Mouse (Mus musculus) limb, embryonic 14.5 days (tissue): ENCODE data around the gene Faah. TPM values are rescaled to one million over a fixed set of nuclear protein-coding genes. Genes with fewer than 3 reads are reported as not detected.

Experiments
- ATAC-seq: fragments of 200-750 bp; cut with Nextera tagmentation; 2 replicates; pipeline ENCODE4 v1.8.0; 2017; ENCODE audit warnings: low read depth, moderate number of reproducible peaks, moderate TSS enrichment; ENCODE audit not compliant: low FRiP score
- DNase-seq: peaks from one replicate; pipeline ENCODE4 v3.0.0-alpha.2; 2015; ENCODE audit warnings: low spot score
- H3K27ac ChIP-seq: fragments of 300-500 bp; sonication (generic); replicated peaks from 2 replicates; pipeline ENCODE4 v1.5.1; 2014; ENCODE audit warnings: low read depth, mild to moderate bottlenecking, low read length, moderate library complexity, mixed read lengths
- H3K27me3 ChIP-seq: fragments of 300-500 bp; sonication (generic); 2 replicates; pipeline ENCODE4 v1.6.1; 2014; ENCODE audit warnings: low read length, mixed read lengths; ENCODE audit not compliant: control insufficient read depth, insufficient read depth
- H3K36me3 ChIP-seq: fragments of 300-500 bp; sonication (generic); 2 replicates; pipeline ENCODE4 v1.6.1; 2014; ENCODE audit warnings: mild to moderate bottlenecking, low read length, moderate library complexity, mixed read lengths; ENCODE audit not compliant: control insufficient read depth, insufficient read depth
- H3K4me1 ChIP-seq: fragments of 300-500 bp; sonication (generic); 2 replicates; pipeline ENCODE4 v1.6.1; 2014; ENCODE audit warnings: antibody characterized with exemption, low read length, mixed read lengths; ENCODE audit not compliant: control insufficient read depth, insufficient read depth
- H3K4me2 ChIP-seq: fragments of 300-500 bp; sonication (generic); replicated peaks from 2 replicates; pipeline ENCODE4 v1.6.1; 2014; ENCODE audit warnings: low read depth, mild to moderate bottlenecking, low read length, moderate library complexity; ENCODE audit not compliant: severe bottlenecking
- H3K4me3 ChIP-seq: fragments of 300-500 bp; sonication (generic); replicated peaks from 2 replicates; pipeline ENCODE4 v1.5.1; 2014; ENCODE audit warnings: low read length
- H3K9ac ChIP-seq: fragments of 300-500 bp; sonication (generic); 2 replicates; pipeline ENCODE4 v1.6.1; 2014; ENCODE audit warnings: mild to moderate bottlenecking, low read depth, low read length, moderate library complexity; ENCODE audit not compliant: severe bottlenecking
- H3K9me3 ChIP-seq: fragments of 300-500 bp; sonication (generic); 2 replicates; pipeline ENCODE4 v1.6.1; 2016; ENCODE audit warnings: low read length; ENCODE audit not compliant: control insufficient read depth
- POLR2A ChIP-seq: fragments of 200-500 bp; IDR thresholded peaks from 2 replicates; pipeline ENCODE4 v1.8.0; 2012; ENCODE audit warnings: inconsistent platforms, mild to moderate bottlenecking, moderate library complexity, borderline replicate concordance; ENCODE audit not compliant: insufficient read depth, insufficient read length; ENCODE audit errors: extremely low read depth
- WGBS: fragments of 180-500 bp; shearing (Covaris S2); extraction: QIAGEN DNeasy Blood & Tissue Kit; methylation state at CpG from one replicate; pipeline ENCODE4 v1.1.7; 2014; 5-methylcytosine and 5-hydroxymethylcytosine counted together
- polyA plus RNA-seq, 2 experiments: library from polyadenylated mRNA; depleted of rRNA in 1 of 2; stranded (reverse) in 1 of 2; unstranded in 1 of 2; fragments of >200 nt; fragmentation: Nextera tagmentation in 1 of 2; extraction: Ambion mirVana in 1 of 2; gene quantifications; 2 replicates each; pipeline versions ENCODE4 v1.2.1 to v1.2.3; 2012 to 2014

The Faah gene
- polyA plus RNA-seq, 2 experiments: 1.9 to 2.1 TPM

GRCm38 (mm10) chr4:116042186-116042585 lies 24.5 kb upstream of the Faah start:
- Histone ChIP-seq H3K4me3 (no peak overlapping the region), H3K9me3 (no peaks in the 10 kb centered on the region), H3K9ac (no peak overlapping the region), H3K4me1 (no peaks in the 10 kb centered on the region), H3K27ac (no peak overlapping the region), H3K27me3 (no peaks in the 10 kb centered on the region), H3K36me3 (peaks cover 24% of the 10 kb centered on the region), H3K4me2 (no peak overlapping the region)
- no peak for DNase-seq
- TF ChIP-seq POLR2A: no peak
- no peak for ATAC-seq
- WGBS: 75% methylated on average over 3 of the region's 3 CpGs

GRCm38 (mm10) chr4:116040466-116040865 lies 22.7 kb upstream of the Faah start:
- ATAC-seq: no peak
- Histone ChIP-seq H3K27ac (no peak overlapping the region), H3K9me3 (no peaks in the 10 kb centered on the region), H3K9ac (no peak overlapping the region), H3K4me2 (no peak overlapping the region), H3K4me1 (no peaks in the 10 kb centered on the region), H3K4me3 (no peak overlapping the region), H3K36me3 (peaks cover 31% of the 10 kb centered on the region), H3K27me3 (no peaks in the 10 kb centered on the region)
- no peak for DNase-seq
- TF ChIP-seq POLR2A: no peak
- WGBS: 77% methylated on average over 2 of the region's 2 CpGs

- WGBS: 80% methylated on average over 5 of the region's 5 CpGs
- ATAC-seq: no peak
Measured at GRCm38 (mm10) chr4:116033374-116033773, 15.6 kb upstream of the Faah start.

GRCm38 (mm10) chr4:116032906-116033305 lies 15.2 kb upstream of the Faah start:
- peaks cover 29% of the 10 kb centered on the region for H3K36me3 ChIP-seq
- no peaks in the 10 kb centered on the region for H3K9me3 ChIP-seq
- no peaks in the 10 kb centered on the region for H3K27me3 ChIP-seq
- DNase-seq (no peak), ATAC-seq (no peak)
- H3K4me3 ChIP-seq: no peak overlapping the region
- H3K4me1 ChIP-seq: no peaks in the 10 kb centered on the region
- H3K9ac ChIP-seq: no peak overlapping the region
- H3K27ac ChIP-seq: no peak overlapping the region
- no peak overlapping the region for H3K4me2 ChIP-seq
- 88% methylated on average over 9 of the region's 9 CpGs for WGBS
- TF ChIP-seq POLR2A: no peak

More at GRCm38 (mm10) chr4:116033374-116033773, 15.6 kb upstream of the Faah start:
- Histone ChIP-seq H3K36me3 (peaks cover 29% of the 10 kb centered on the region), H3K27me3 (no peaks in the 10 kb centered on the region), H3K4me2 (no peak overlapping the region), H3K4me3 (no peak overlapping the region), H3K9ac (no peak overlapping the region), H3K9me3 (no peaks in the 10 kb centered on the region), H3K4me1 (no peaks in the 10 kb centered on the region), H3K27ac (no peak overlapping the region)
- no peak for DNase-seq
- TF ChIP-seq POLR2A: no peak

GRCm38 (mm10) chr4:116017300-116017901 lies 325 bp downstream of the Faah start:
- peak overlapping the region; percentile 55 for H3K9ac ChIP-seq
- H3K27me3 ChIP-seq: peaks cover 42% of the 10 kb centered on the region
- no peak overlapping the region for H3K27ac ChIP-seq
- H3K4me3 ChIP-seq: peak overlapping the region; percentile 56
- 1% methylated on average over 48 of the region's 60 CpGs for WGBS
- no peaks in the 10 kb centered on the region; the same call in 1 of the 2 replicates for H3K9me3 ChIP-seq
- no peaks in the 10 kb centered on the region for H3K4me1 ChIP-seq
- ATAC-seq (peak; percentile 62; the same call in 1 of the 2 replicates), DNase-seq (peak; percentile 41)
- peak overlapping the region; percentile 99 for H3K4me2 ChIP-seq
- H3K36me3 ChIP-seq: no peaks in the 10 kb centered on the region
- no peak for TF ChIP-seq POLR2A
